Mouse (Mus musculus) thymus, adult 2 months (tissue): ENCODE measurements around the gene Spi1.

Experiments used
- CTCF ChIP-seq: fragments of 200-500 bp; IDR thresholded peaks from 2 replicates; pipeline ENCODE4 v1.5.1; 2012; ENCODE audit warnings: mild to moderate bottlenecking, control low read depth, low read length, moderate library complexity, borderline replicate concordance; ENCODE audit not compliant: control insufficient read depth, poor library complexity, insufficient read depth; ENCODE audit errors: extremely low read depth
- POLR2A ChIP-seq: fragments of 200-500 bp; IDR thresholded peaks from 2 replicates; pipeline ENCODE4 v1.6.1; 2012; ENCODE audit warnings: mild to moderate bottlenecking, low read length, control low read depth, moderate library complexity; ENCODE audit not compliant: control insufficient read depth, poor library complexity, insufficient read depth; ENCODE audit errors: extremely low read depth

GRCm38 (mm10) chr2:91098156-91098555 is 16.0 kb downstream of the Spi1 start:
- TF ChIP-seq CTCF (no peak), POLR2A (no peak)
